Mouse (Mus musculus) heart, postnatal 14 days (tissue): ENCODE results near the gene Gm20809. TPM values are rescaled to one million over a fixed set of nuclear protein-coding genes. Genes with fewer than 3 reads are reported as not detected.
"Not testable (repeated sequence)": the region's sequence is repeated elsewhere in the genome, so short reads cannot be mapped to it uniquely, and the experiment has no call there.

ENCODE experiments used
- DNase-seq, 2 experiments: peaks; one replicate each; pipeline ENCODE4 v3.0.0; 2021 to 2022
- intact Hi-C: fragments of 180-260 bp; cut with DNase I; formaldehyde crosslinking; loops from one replicate; pipeline ENCODE4 v1.15.1; 2025
- long read RNA-seq, 2 experiments: library from polyadenylated mRNA; stranded (forward); transcript quantifications; one replicate each; pipeline ENCODE4 v2.0.0; 2021
- total RNA-seq, 2 experiments: library from RNA; stranded (reverse); gene quantifications; 2 replicates each; pipeline ENCODE4 v1.2.3; 2021

The Gm20809 gene
- total RNA-seq = not detected
- long read RNA-seq, experiment 1 = 0 reads
- long read RNA-seq, experiment 2 = 0 reads

GRCm38 (mm10) chrY:24454757-24455156 is at the start of gene Gm20809:
Gene Gm20809, plus strand, starts transcription at chrY:24455057.
- DNase-seq, intact Hi-C loops: not testable (repeated sequence)
